Mouse (Mus musculus) spleen, adult 18-20 months (tissue): Measurements from ENCODE around the gene Map4k4.

ENCODE experiments used
- DNase-seq, 2 experiments: peaks; one replicate each; pipeline ENCODE4 v3.0.0; 2022; ENCODE audit warnings: mixed read lengths in 2 of 2

The Map4k4 gene

DNA sequence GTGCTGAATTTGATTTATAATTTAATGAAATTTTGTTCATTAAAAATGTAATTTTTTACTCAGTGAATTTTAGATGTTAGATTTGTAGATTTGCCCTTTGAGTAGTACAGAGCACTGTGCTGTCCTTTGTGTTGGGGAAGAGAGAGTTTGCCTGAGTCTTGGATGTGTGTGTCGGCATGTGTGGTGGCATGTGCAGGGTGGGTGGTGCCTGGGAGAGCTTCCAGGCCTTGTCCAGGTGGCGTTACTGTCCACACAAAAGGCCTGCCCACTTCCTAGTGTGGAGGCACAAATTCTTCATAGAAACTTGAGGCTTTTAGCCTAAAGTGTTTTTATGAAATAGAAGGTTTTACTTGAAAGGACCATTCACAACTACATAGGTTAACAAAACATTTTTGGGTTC is 36.2 kb downstream of the Map4k4 start:
- DNase-seq: no peak

DNA sequence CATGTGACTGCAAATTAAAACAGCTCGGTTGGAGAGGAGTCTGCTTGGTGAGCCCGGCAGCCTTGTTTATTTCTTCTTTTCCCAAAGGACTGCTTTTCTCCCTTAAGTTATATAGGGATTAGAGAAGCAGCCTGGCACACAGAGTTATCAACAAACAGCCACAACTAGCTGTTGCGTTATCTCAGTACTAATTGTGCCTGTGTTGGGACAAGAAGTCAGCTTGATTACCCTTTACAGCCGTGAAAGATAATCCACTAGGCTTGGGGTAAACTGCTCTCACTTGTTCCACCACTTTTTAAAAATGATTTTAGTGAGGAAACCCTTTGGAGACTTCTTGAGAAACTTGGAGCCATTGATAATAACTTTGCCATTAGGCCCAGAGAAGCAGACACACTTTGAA is 36.9 kb downstream of the Map4k4 start:
- no peak for DNase-seq

DNA sequence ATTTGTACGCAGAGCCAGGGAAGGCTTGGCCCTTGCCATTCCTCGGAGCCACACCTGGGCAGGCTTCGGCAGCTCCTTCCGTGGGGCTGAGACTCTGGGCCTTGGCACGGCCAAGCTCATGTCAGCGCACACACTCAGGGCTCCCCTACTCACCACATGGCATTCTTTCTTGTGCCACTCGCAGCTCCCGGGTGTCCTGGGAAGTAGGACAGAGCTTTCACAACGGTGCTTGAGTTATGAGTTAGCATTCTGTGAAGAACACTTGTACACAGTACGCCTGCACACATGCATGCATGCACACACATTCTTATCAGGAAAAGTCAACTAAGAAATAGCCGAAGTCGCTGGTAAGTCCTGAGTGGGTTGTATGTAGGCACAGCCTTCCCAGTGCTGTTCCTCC is 38.7 kb downstream of the Map4k4 start:
- DNase-seq: no peak

DNA sequence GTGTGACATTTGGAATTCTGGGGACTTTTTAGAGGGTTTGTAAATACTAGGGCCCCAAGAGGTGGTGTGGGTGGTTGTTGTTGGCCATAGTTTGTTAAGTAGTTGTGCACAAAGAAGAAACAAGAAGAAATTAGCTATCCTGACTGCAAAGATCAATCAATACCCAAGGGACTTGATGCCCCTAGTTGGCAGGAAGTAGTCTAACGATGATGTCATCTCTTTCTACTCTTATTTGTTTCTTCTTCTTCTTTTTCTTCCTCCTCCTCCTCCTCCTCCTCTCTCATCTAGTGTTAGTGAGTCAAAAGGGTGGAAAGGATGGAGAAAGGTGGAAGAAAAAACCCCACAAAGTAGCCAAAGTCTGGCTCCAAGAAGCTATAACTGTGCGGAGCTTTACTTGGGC is 39.6 kb downstream of the Map4k4 start:
- no peak for DNase-seq

DNA sequence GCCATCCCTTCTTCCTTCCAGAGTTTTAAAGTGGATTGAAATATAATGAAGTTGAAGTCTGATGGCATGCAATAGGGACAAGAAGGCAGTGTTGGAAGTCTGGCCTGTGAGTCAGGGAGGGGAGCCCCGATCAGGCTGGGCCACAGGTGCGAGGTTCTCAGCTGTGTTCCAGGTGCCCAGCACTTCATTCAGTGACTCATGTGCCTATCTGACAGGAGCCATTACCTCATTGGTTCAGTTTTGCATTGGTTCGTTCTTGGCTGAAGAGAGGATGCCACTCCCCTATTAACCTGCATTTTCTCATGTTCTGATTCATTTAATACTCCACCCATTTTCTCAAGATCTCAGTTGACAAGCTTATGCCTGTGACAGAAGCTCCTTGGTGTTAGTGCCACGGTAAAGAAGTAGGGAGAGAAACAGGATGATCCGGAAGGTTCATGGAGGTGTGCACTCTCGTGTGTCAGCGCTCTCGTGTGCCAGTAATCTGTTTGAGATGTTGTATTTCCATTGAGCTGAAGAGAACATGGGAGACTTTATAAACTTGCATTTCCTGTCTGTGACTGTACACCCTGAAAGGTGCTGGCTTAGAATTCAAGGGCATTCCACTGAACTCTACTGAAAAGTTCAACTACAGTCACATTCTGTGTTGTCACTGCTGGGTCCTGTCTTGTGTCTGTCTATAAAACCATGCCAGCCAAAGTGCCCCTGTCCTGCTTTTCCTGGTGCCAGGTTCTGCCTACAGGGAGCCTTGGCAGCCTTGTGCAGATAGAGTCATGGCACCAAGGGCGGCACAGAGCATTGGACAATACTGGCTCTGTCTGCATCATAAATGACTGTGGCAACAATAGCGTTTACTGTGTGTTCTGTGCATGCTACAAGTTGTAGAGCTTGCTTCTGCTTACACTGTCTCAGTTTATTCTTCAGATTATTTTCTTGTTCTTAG is 40.8 kb downstream of the Map4k4 start:
- no peak for DNase-seq

DNA sequence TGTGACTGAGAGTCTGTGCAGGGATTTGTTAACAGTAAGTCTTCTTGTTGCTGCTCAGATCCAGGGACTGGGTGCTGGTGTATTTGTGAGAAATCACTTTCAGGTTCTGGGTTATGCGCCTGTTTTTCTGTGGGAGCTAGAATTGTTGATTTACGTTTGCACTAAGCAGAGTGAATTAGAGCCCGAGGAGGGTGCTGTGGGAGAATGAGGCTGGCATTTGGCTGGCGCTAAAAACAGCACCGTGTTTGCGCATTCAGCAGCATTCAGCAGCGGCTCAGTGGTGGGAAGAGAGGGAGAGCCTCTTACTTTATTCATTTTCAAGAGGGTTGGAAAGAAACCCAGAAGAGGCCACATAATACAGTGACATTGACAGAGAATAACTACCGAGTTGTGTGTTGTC is 42.2 kb downstream of the Map4k4 start:
- no peak for DNase-seq

DNA sequence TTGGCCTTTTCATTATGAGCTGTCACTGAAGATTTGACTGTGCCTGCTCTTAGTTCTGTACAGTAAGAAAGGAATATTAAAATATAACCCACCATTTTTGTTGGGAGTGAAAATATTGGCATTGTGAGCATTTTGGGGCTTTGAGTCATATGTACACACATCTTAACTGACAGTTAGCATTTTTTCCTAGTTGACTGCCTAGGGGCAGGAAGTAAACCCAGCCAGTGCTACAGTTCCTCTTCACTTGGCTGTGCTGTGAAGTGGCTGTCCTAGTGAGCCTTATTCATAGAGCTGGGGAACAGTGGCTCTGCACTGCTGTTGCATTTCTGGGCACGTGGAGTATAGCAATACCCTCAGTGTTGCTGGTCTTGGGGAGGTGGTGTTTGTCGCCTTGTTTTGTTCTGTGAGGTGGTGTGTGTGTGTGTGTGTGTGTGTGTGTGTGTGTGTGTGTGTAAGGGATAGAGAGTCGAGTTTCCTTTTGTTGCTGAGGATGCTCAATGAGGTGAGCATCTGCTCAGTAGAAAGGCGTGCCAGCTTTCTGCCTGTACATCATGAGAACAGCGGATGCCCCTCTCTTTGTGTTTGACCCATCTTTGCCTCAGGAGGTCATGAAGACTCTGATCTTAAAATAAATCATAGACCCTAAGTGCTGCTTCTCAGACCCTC is 43.7 kb downstream of the Map4k4 start:
- DNase-seq: no peak

DNA sequence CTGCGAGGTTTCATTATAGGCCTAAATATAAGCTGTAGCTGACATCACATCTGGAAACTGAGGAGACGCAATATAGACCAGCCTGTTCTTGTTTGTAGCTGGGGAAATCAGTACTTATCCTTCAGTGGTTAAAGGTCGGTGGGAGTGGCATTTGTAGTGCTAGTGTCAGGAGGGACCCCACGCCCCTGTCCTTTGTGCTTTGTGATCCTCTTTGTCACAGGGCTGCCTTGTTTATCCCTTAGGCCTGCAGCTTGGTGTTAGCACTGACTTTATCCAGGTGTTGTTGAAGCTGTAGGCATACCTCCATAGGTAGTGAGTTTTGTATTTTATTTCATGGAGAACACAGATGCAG is 44.2 kb downstream of the Map4k4 start:
- no peak for DNase-seq

DNA sequence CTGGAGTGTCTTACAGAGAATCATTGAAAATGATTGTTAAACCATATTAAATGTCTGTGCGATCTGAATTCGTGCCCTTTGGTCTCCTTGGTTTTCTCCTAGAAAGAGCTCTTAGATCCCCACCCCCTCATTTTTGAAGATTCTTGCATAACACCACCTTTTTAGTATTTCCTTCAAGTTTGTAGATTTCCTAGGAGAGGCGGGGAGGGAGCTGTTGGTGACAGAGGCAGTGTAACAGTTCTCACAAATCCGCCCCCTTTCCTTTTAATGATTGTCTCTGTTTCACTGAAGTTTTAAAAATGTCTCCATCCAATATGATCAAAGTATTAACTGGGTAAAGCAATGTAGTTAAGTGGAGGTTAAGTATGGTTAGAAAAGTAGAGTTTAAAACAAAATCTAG is 45.7 kb downstream of the Map4k4 start:
- DNase-seq: no peak

DNA sequence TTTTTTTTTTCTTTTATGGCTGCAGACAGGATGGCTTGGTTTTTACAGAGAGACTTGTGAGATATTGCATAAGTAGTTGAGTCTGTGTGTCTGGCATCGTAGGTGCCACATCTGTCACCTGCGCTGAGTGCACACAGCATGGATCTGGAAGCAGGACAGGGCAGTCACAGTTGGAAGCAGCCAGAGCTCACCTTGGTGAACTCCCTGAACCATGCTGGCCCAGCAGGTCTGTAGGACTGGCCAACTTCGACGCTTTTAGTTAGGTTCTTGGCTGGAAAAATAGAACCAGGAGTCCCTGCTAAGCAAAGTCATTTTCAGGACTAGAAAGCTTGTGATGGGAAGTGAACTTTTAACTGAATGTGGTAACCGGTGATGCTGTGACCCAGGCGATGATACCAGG is 46.5 kb downstream of the Map4k4 start:
- no peak for DNase-seq

DNA sequence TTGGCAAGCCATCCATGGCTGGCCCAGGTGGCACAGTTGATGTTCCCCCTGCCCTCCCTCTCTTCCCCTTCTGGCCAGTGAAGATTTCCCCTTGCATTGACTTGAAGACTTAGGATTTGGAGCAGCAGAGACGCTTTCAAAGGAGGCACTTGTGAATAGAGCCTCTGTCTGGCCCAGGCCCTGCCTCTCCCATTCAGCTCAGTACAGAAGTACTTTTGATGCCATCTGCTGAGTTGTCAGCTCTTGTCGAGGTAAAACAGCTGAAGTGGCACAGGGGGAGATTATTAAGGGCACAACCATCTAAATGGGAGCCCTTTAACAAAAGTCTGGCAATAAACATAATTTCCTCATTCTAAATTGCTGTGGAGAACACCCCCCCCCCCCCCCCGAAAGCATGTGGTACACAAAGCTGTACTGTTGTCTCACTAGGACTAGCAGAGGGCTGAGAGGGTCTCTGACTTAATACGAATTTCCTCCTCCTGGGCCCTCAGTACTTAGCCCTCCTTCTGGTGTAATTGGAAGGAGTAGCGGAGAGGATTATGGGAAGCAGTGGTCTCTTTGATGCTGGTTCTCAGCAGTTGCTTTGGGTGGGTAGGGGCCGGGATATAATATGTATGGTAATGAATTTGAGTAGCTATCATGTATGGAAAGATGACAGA is 47.1 kb downstream of the Map4k4 start:
- no peak for DNase-seq

DNA sequence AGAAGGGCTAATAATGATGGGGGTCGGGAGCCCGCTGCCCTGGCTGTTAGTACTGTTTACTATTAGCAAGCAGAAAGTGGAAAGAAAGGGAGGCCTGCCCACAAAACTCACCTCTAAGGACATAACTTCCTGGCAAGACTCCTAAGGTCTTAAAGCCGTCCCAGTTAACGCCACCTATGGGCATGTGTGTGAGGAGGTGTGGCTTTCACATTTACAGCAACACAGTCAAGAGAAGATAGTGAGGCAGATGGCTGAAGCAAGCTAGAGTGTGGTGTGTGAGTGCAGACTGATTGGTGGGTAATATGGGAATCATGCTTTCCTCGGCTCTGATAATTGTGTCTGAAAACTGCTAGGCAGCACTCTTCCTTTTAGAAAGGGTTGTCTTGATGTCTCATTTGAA is 48.5 kb downstream of the Map4k4 start:
- no peak for DNase-seq

DNA sequence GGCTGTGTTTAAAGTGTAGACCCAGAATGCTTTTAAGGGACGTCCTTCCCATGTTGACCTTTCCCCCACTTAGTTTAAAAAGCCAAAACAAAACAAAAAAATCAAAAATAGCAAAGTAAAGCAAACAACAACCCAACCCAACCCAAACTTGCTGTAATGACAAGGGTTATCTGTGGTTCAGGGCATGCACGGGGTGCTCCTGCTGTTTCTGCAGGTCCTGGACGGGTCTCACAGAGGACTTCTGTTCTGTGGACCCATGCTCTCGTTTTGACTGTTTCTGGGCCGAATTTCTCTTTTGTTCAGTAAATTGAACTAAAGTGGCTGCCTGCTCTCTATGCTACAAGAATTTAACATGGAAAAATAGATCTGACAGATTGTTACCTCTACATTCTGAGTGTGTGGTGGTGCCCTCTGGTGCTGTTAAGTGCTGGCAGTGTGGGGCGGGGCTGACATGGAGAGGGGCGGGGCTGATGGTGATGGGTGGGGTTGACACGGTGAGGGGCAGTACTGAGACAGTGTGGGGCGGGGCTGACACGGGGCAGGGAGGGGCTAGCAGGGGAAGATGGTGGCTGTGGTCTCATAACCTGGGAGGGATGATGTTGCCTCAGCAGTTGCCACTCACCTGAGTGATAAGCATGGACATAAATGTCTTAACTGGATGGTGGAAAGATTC is 49.2 kb downstream of the Map4k4 start:
- DNase-seq: peak; percentile 20 to 40

DNA sequence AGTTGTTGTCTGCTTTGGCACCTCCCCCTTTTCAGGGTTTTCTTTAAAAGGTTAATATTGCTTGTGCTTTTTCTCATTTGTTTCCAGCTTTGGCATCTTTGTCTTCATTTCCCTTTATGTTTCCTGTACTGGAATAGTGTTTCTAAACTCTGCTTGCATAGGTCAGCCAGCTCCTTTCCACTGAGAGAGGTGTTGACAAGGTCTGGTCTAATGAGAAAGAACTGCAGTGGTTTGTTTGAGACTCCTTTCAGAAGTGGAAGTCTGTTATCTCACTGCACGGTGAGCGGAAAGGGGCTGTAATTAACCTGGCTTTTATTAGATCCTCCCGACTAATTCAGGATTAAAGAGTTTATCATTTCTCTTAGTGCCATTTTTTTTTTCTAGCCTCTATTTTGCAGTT is 49.9 kb downstream of the Map4k4 start:
- DNase-seq: no peak

DNA sequence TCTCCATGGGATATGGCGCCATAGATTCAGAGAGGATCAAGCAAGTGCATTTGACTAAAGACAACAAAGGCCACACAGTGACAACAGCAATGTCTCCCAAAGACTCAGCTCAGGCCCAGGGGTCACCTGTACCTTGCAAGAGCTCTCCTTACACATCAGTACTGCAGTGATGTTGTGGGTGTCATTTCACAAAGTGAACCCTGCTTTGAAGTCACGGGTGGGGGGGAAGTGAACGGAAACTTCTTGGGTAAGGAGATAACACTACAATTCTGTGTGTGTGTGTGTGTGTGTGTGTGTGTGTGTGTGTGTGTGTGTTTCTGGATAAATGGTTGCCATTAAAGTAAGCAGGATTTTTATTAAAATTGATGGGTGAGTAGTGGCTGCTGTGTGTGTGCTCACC is 53.9 kb downstream of the Map4k4 start:
- no peak for DNase-seq

DNA sequence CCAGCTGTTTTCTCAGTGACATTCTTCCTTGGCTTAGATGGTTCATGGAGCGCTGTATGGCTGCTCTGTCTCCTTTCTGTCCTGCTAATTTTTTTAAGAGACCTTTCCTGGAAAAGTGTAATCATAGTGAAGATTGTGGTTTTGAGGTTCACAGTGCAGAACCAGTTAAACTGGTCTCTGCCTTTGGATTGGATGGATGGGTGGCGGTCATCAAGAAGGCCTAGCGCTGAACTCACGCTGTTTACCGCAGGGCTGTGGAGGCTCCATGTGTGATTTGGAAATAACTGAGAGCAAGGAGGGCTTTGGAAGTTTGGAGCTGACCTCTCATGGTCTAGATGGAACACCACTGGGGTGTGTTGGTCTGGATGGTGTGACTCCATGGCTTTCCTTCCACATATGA is 56.0 kb downstream of the Map4k4 start:
- no peak for DNase-seq

DNA sequence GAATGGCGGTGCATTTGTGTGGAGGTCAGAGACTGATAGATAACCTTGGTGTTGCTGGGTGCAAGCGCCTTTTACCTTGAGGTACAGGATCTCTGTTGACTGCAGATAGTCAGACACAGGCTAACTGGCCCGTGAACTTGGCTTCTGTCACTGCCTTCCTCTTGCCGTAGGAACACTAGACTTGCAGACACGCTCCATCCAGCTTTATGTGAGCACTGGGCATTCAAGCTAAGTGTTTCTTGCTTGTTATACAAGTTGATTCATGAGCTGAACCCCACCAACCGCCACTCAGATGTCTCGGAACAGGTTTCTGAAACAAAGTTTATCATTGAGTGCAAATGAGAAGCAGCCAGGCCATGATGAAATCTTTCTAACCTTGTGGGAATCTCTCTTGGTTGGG is 57.3 kb downstream of the Map4k4 start:
- DNase-seq: no peak

DNA sequence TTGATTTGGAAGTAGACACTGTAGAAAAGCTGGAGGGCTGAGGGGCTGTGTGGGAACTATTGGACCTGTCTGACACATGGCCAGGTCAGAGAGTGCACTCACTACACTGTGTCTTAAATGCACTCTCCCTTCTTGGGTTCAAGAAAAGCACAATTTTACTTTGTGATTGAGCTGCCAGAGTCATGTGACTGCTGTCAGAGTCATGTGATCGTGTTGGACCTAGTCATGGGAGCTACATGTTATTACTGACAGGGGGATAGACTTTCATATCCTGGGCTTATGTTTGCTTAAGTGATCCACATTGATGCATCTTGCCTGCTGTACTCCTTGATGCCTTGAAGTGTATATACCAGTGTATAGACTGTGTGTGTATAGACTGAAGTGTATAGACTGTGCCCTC is 59.9 kb downstream of the Map4k4 start:
- DNase-seq: no peak

DNA sequence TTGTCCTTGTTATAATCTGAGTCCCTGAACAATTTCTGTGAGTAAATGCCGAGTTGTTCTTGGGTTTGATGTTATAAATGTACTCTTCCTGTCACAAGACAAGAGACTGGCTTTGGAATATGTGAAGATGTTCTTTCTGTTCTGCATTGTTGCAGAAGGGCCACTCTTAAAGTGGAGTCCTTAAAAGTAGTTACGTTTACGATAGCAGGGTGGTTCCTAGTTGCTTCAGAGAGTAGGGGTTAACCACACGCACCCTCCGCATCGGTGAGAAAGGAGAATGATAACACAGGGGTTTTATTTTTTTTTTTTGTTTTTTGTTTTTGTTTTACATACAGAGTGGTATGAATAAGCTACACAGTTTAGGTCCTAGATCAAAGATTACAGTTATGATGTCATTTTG is 60.4 kb downstream of the Map4k4 start:
- DNase-seq: no peak

DNA sequence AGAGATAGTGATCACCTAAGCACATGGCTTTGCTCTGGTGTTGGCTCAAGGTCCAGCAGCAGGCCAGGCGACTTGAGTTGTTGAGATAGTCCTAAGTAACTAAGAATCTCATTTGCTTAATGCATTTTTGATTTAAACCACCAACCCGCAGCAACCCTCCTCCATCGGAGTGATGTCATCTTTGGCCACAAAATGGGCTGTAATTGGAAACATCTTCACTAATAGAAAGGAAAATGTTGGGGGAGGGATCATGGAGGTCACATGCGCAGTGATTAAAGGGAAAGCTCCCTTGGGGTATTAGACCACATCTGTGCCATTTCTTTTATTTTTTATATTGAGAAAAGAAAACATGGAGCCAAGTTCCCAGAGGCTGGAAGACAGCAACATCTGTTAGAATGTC is 61.6 kb downstream of the Map4k4 start:
- DNase-seq: no peak

DNA sequence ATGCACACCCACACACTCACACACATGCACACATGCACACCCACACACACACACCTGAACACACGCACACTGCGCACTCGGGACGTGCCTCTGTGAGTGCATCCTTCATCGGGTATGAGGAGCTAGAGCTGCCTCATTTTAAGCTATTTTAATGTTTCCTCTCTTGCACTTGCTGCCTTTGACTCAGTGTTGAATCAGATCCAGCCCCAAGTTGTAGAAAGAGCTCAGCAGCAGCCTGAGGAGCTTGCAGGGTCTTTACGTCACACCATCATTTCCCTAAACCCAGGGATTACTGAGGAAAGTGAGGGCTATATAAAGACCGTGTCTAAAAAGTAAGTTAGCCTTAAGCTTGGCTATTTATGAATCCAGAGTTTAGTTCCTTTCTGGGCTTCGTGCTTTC is 62.1 kb downstream of the Map4k4 start:
- DNase-seq: no peak

DNA sequence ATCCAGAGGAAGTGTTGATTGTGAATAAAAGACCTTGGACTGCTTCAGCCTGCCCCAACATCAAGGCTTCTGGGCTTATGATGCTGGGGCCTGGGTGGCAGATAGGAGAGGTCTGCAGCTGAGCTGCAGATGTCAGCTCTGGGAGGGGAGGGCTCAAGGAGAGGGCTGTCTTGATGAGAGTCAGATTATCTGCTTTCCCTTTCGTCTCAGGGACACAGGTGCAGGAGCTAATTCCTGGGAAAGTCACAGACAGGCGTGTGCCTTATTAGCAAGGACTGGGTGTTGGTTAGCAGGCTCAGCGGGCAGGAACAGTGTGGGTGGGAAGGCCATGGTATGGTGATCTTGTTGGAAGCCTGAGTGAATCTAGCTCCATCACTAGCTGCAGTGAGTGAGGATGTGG is 63.1 kb downstream of the Map4k4 start:
- no peak for DNase-seq

DNA sequence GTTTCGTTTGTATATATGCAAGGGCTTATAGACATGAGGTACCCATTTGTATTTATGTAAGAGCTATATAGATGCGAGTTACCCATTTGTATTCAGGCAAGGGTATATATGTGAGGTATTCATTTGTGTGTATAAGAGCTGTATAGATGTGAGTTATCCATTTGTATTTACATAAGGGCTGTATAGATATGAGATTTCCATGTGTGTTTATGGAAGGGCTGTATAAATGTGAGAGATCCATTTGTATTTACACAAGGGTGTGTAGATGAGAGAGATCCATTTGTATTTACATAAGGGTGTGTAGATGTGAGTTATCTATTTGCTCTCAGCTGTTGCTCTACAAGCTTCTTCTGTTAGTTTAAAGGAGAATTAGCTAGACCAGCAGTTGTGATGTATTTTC is 63.7 kb downstream of the Map4k4 start:
- DNase-seq: no peak

DNA sequence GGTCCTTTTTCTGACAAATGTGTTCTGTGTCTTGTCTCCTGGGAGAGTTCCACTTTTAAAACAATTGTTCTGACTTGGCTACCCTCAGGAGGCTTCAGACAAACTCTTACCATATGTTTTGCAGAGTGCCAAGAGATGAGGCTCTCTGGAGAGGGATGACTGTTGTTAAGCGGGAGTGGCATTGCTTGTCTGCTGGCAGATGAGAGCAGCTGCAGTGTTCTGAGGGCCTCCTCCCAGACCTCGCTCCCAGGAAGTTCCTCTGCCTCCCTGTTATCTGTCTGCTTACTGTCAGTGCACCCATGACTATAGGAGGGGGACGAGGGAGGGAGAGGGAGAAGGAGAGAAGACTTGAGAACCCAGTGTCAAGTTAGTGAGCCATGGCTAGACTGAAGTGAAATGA is 64.7 kb downstream of the Map4k4 start:
- DNase-seq: no peak
